Mouse (Mus musculus) c-Kit-positive CD71-negative TER-119-negative erythroid progenitor cells, embryonic 14.5 days (primary cell): Measurements from ENCODE around the gene Gli2.

Experiments
- DNase-seq: peaks from one replicate; pipeline ENCODE4 v3.0.0-alpha.2; 2013; ENCODE audit warnings: low read depth

Gli2 gene

DNA sequence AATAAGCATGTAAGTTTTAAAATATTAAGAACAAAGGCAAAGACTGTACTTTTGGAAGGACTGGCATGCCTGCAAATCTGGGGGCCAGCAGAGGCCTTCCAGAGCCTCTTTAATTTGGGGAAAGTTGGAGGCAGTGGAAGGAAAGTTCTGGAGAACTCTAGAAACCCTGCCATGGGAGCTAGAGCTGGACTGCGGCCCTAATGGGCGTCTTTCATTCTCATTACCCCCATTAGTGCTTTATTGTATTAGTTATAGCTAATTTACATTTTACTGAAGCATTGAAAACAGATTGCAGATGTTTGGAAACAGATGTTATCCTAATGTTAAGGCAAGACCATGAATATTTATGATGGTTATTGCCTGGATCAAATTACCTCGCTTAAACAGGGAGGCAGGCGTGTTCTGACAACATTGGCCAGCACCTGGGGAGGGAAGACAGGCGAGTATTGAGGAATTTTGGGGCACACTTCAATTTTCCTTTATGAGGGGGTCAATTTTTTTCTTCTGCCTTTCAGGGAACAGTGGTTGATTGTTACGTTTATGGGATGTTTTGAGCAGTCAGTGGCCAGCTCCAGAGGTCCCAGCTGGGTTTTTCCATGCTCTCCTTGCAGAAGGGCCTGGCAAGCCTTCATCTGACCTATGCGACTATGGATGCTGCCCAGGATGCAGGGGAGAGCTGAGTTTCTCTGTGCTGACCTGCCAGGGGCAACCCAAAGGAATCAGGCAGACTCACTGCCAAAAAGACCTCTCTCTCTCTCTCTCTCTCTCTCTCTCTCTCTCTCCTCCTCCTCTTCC is 253.9 kb downstream of the Gli2 start:
- DNase-seq, result no peak

DNA sequence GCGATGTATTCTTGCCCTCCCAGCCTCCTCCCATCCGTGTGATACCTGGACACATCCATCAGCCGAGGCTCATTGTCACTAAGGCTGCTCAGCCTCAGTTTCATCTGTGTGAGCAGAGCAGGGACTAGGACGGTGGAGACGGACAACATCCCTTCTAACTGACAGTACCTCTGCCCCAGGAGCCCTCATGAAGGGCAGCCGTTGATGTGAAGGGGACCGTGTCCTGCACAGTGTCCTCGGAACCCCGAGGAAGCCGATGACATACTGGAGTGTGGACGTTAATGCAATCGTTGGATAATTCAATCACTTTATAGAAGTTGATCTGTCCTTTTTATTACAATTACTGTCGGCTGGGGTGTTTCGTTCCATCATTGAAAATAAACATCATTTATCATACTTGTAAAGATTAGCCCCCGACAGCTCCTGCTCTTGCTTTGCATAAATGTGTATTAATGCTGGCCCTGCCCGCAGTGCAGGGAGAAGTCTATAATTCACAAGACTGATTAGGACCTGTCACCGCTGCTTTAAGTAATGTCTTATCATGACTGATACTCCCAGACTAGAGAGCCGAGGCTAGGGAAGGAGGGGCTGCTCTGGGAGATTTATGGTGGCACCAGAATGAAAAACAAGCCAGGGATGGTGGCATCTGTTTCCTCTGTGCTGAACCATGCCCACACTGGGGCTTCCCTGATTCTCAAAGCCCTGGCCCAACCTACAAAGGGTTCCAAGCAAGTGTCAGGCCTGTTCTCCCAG is 257.8 kb downstream of the Gli2 start:
- DNase-seq, result no peak

DNA sequence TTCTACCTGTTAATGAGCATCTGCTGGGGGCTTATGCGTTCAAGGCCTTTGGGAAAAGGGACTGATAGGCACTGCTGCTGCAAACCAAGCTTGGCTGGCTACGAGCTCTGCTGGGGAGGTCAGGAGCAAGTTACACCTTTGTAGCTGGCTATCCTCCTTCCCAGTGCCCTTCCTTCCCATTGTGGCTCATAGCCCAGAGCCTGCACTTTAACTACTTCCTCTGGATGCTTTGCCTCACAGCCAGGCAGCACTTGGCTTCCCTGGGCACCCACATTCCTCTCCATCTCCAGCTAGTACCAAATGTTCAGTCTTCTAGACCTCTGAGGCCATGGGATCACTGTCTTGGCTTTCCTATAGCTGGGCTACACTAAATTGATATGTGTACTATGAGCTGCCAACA is 263.5 kb downstream of the Gli2 start:
- no peak for DNase-seq

DNA sequence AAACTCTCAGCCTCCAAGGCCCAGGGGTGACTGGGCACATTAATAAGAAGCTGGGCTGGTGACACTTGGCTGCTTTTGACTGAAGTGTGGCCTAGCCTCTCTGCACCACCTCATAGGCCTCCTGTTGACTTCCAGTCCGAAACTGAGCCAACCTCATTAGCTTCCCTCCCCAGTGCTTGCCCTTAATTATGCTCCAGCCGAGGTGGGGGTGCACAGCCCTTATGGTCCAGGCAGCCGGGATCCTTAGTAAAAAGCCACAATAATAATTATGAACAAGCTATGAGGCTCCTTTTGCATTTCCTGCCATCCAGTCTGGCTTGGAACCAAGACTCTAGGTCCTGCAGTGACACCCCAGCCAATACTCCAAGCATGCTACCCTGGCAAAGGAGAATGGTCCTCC is 264.0 kb downstream of the Gli2 start:
- no peak for DNase-seq

DNA sequence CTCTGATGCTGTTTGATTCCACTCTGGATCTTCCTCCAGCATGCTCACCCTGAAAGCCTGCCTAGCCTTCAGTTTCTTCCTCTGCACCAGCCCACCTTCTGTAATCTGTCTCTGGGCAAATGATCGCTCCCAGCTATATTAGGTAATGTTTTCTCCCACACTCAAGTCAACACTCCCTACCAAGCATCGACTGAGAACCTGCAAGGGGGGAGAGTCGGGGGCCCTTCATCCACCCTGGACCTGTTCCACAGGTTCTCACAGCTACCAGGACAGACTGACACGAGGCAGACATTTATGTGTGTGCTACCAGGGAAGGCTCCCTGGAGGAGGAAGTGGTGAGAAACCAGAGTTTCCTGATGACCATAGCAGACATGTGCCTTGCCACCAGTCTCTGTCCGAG is 264.6 kb downstream of the Gli2 start:
- DNase-seq, result no peak

DNA sequence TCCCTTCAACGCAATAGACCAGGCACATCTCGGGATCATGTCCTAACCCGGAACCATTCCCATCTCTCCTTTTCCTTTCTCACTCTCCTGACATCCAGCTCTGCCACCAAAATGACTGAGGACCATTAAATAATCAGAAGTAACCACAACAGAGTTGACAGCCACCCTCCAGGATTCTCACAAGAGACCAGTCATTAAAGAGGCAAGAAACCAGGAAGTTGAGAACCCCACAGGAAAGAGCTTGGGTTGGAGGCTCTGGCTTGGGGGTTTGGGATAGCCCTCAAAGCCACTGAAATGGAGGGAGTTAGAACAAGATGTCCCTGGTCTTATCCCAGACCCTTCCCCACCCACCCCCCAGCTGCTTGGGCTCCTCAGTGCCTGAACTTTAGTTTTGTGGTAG is 265.9 kb downstream of the Gli2 start:
- no peak for DNase-seq
